Mouse (Mus musculus) small intestine, adult 2 months (tissue): ENCODE measurements around the gene Aplp1.

ENCODE experiments used
- CTCF ChIP-seq: fragments of 200-500 bp; IDR thresholded peaks from 2 replicates; pipeline ENCODE4 v1.5.1; 2012; ENCODE audit warnings: low read depth, mild to moderate bottlenecking, control low read depth, inconsistent platforms, low read length, moderate library complexity, mixed read lengths; ENCODE audit not compliant: insufficient replicate concordance, insufficient read length; ENCODE audit errors: extremely low read depth
- POLR2A ChIP-seq: fragments of 200-500 bp; IDR thresholded peaks from 2 replicates; pipeline ENCODE4 v1.6.1; 2012; ENCODE audit warnings: low read depth, mild to moderate bottlenecking, control low read depth, inconsistent platforms, low read length, moderate library complexity

DNA sequence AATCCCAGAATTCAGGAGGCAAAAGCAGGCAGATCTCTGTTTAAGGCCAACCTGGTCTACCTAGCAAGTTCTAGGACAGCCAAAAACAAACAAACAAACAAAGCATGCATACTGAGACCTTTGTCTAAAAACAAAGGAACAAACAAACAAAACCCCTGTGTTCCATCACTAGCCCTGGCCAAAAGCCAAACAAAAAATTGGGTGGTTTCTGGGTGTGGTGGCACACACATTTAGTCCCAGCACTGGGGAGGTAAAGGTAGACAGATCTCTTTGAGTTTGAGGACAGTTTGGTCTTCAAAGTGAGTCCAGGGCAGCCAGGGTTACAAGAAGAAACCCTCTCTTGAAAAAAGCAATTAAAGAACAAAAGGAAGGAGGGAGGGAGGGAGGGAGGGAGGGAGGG lies 16.0 kb downstream of the Aplp1 start:
- TF ChIP-seq CTCF (no peak), POLR2A (no peak)
